Mouse (Mus musculus) thymus, adult 2 months (tissue): ENCODE measurements around the gene Slc6a11. TPM values are rescaled to one million over a fixed set of nuclear protein-coding genes. Genes with fewer than 3 reads are reported as not detected.

Experiments used
- DNase-seq: peaks from one replicate; pipeline ENCODE4 v3.0.0; 2021
- H3K27ac ChIP-seq: fragments of 200-500 bp; 2 replicates; pipeline ENCODE4 v1.5.1; 2012; ENCODE audit warnings: low read length, control low read depth; ENCODE audit not compliant: control insufficient read depth, insufficient read depth
- H3K27me3 ChIP-seq: fragments of 200-500 bp; 2 replicates; pipeline ENCODE4 v1.6.1; 2012; ENCODE audit warnings: mild to moderate bottlenecking, low read length, moderate library complexity, mixed read lengths; ENCODE audit not compliant: control insufficient read depth, insufficient read depth
- H3K36me3 ChIP-seq: fragments of 200-500 bp; 2 replicates; pipeline ENCODE4 v1.6.1; 2012; ENCODE audit warnings: mild to moderate bottlenecking, low read length, moderate library complexity; ENCODE audit not compliant: control insufficient read depth, insufficient read depth
- H3K4me1 ChIP-seq: fragments of 200-500 bp; replicated peaks from 2 replicates; pipeline ENCODE4 v1.6.1; 2012; ENCODE audit warnings: low read length; ENCODE audit not compliant: control insufficient read depth, insufficient read depth
- H3K4me3 ChIP-seq: fragments of 200-500 bp; 2 replicates; pipeline ENCODE4 v1.5.1; 2012; ENCODE audit warnings: mild to moderate bottlenecking, low read length, control low read depth, moderate library complexity; ENCODE audit not compliant: control insufficient read depth, insufficient read depth
- CTCF ChIP-seq: fragments of 200-500 bp; IDR thresholded peaks from 2 replicates; pipeline ENCODE4 v1.5.1; 2012; ENCODE audit warnings: mild to moderate bottlenecking, control low read depth, low read length, moderate library complexity, borderline replicate concordance; ENCODE audit not compliant: control insufficient read depth, poor library complexity, insufficient read depth; ENCODE audit errors: extremely low read depth
- POLR2A ChIP-seq: fragments of 200-500 bp; IDR thresholded peaks from 2 replicates; pipeline ENCODE4 v1.6.1; 2012; ENCODE audit warnings: mild to moderate bottlenecking, low read length, control low read depth, moderate library complexity; ENCODE audit not compliant: control insufficient read depth, poor library complexity, insufficient read depth; ENCODE audit errors: extremely low read depth
- WGBS: fragments of 180-500 bp; shearing (Covaris S2); methylation state at CpG from one replicate; pipeline ENCODE4 v1.1.7; 2018; 5-methylcytosine and 5-hydroxymethylcytosine counted together
- polyA plus RNA-seq: library from polyadenylated mRNA; depleted of rRNA; stranded (reverse); fragments of >200 nt; gene quantifications from 2 replicates; pipeline ENCODE4 v1.2.3, GENCODE M21; 2012

Slc6a11 gene
- polyA plus RNA-seq, 1 experiment, result 0.19 TPM

- DNase-seq, result no peak
- Histone ChIP-seq H3K27ac (no peak overlapping the region), H3K27me3 (no peaks in the 10 kb centered on the region), H3K4me3 (no peak overlapping the region), H3K4me1 (no peaks in the 10 kb centered on the region), H3K36me3 (no peaks in the 10 kb centered on the region)
- 87% methylated on average over 6 of the region's 6 CpGs for WGBS
- no peak for TF ChIP-seq CTCF
- TF ChIP-seq POLR2A, result no peak
Measured at GRCm38 (mm10) chr6:114144447-114145105, 13.5 kb downstream of the Slc6a11 start.

DNA sequence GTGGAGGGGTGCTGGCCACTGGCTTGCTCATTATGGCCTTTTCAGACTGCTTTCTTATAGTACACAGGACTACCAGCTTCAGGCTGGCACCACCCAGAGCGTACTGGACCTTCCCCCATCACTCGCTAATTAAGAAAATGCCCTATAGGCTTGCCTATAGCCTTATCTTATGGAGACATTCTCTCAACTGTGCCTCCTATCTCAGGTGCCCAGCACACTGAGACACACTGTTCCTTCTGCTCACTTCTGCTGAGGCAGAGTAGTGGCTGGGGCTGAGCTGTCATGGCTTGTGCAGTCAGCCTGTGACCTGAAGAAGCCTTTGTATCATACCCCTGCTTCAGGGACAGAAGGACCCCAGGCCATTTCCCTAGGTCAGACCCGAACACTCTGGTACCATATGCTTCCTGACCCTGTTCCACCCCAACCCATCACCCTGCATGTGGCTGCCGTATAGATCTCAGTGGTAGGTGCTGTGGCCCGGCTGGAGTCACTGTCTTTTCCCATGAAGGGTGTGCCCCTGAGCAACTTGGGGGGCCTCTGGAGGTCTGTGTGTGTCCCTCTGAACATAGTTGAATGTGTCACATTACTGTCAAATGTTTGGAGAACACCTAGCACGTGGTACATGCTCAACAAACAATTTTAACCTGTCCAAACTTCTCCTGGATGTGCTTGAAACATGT, 14.7 kb downstream of the Slc6a11 start:
- TF ChIP-seq CTCF, result no peak
- TF ChIP-seq POLR2A, result no peak
- WGBS, result 78% methylated on average over 6 of the region's 6 CpGs
- Histone ChIP-seq H3K4me1 (no peaks in the 10 kb centered on the region), H3K36me3 (no peaks in the 10 kb centered on the region), H3K27me3 (no peaks in the 10 kb centered on the region), H3K4me3 (no peak overlapping the region), H3K27ac (no peak overlapping the region)
- no peak for DNase-seq

DNA sequence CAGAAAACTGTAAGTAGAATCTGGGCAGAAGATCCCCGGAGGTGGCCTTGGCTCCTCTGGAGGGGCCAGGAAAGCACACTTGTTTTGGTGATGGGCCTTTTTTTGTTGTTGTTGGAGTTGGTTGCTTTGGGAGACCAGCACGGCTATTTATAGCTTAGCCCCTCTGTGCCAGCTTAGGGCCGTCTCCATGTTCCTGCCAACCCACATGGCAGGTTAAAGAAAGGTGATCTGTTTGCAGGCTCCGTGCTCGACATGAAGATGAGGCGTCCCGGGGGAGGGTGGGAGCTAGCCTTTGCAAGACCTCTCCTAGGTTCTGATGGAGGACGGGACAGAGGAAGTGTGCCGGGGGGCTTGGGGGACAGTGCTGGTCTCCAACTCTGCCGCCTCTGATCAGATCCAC, 24.7 kb downstream of the Slc6a11 start:
- WGBS, result 90% methylated on average over 10 of the region's 10 CpGs
- TF ChIP-seq POLR2A (no peak), CTCF (no peak)
- no peaks in the 10 kb centered on the region for H3K4me1 ChIP-seq
- no peak for DNase-seq
- no peak overlapping the region for H3K4me3 ChIP-seq
- H3K36me3 ChIP-seq, result no peaks in the 10 kb centered on the region
- no peak overlapping the region for H3K27ac ChIP-seq
- H3K27me3 ChIP-seq, result no peaks in the 10 kb centered on the region

GRCm38 (mm10) chr6:114158811-114159210, 27.8 kb downstream of the Slc6a11 start:
- TF ChIP-seq CTCF (no peak), POLR2A (no peak)
- Histone ChIP-seq H3K27me3 (no peaks in the 10 kb centered on the region), H3K36me3 (no peaks in the 10 kb centered on the region), H3K27ac (no peak overlapping the region), H3K4me3 (no peak overlapping the region), H3K4me1 (no peaks in the 10 kb centered on the region)
- WGBS, result 92% methylated on average over 7 of the region's 7 CpGs
- no peak for DNase-seq

GRCm38 (mm10) chr6:114160732-114161131, 29.7 kb downstream of the Slc6a11 start:
- H3K4me1 ChIP-seq, result no peaks in the 10 kb centered on the region
- H3K27ac ChIP-seq, result no peak overlapping the region
- no peaks in the 10 kb centered on the region for H3K27me3 ChIP-seq
- 84% methylated on average over 8 of the region's 8 CpGs for WGBS
- DNase-seq, result no peak
- no peak for TF ChIP-seq CTCF
- TF ChIP-seq POLR2A, result no peak
- H3K4me3 ChIP-seq, result no peak overlapping the region
- H3K36me3 ChIP-seq, result no peaks in the 10 kb centered on the region

- TF ChIP-seq CTCF, result no peak
- no peaks in the 10 kb centered on the region for H3K4me1 ChIP-seq
- 21% methylated on average over 8 of the region's 8 CpGs for WGBS
- DNase-seq, result no peak
- H3K27me3 ChIP-seq, result no peaks in the 10 kb centered on the region
- H3K36me3 ChIP-seq, result no peaks in the 10 kb centered on the region
- H3K4me3 ChIP-seq, result no peak overlapping the region
- no peak overlapping the region for H3K27ac ChIP-seq
Measured at GRCm38 (mm10) chr6:114174052-114174397, 43.0 kb downstream of the Slc6a11 start.
